Mouse (Mus musculus): ENCODE data around the gene Pheta1. TPM values are rescaled to one million over a fixed set of nuclear protein-coding genes. Genes with fewer than 3 reads are reported as not detected.

The Pheta1 gene
- total RNA-seq (2021) = 10 to 100 TPM; 12.8 to 13.6 TPM
- long read RNA-seq, experiment 1, transcript Pheta1-201 (4 exons, 2,368 nt) = major isoform, 19 of 26 reads
- long read RNA-seq, experiment 1, partial matches to known transcripts = 2 of 26 reads
- long read RNA-seq, experiment 1, other reads (novel, unspliced or antisense) = 5 of 26 reads
- long read RNA-seq, experiment 2, transcript Pheta1-203 (3 exons, 2,335 nt) = minor isoform, 5 of 50 reads
- long read RNA-seq, experiment 2, transcript Pheta1-201 (4 exons, 2,368 nt) = major isoform, 32 of 50 reads
- long read RNA-seq, experiment 2, partial matches to known transcripts = 11 of 50 reads
- long read RNA-seq, experiment 2, other reads (novel, unspliced or antisense) = 2 of 50 reads

GRCm38 (mm10) chr5:121848743-121849142 is at the start of gene Pheta1:
Pheta1 (plus strand) TSS chr5:121848984.
- peak; percentile 83 to 88 for DNase-seq (ENCODE audit: low spot score in 2 of 2)

GRCm38 (mm10) chr5:121807186-121807585 is 41.6 kb upstream of the Pheta1 start:
- no peak for DNase-seq (ENCODE audit: low spot score in 2 of 2)

GRCm38 (mm10) chr5:121808202-121808601 is 40.6 kb upstream of the Pheta1 start:
- DNase-seq (ENCODE audit: low spot score in 2 of 2) = no peak

GRCm38 (mm10) chr5:121809667-121810224 is 39.0 kb upstream of the Pheta1 start:
- no peak for DNase-seq (ENCODE audit: low spot score in 2 of 2)

- DNase-seq (ENCODE audit: low spot score in 2 of 2) = no peak
Measured at GRCm38 (mm10) chr5:121810331-121811151, 38.2 kb upstream of the Pheta1 start.

GRCm38 (mm10) chr5:121811485-121811931 is 37.3 kb upstream of the Pheta1 start:
- no peak for DNase-seq (ENCODE audit: low spot score in 2 of 2)

- no peak for DNase-seq (ENCODE audit: low spot score in 2 of 2)
Measured at GRCm38 (mm10) chr5:121812526-121813243, 36.1 kb upstream of the Pheta1 start.

GRCm38 (mm10) chr5:121813744-121814143 is 35.0 kb upstream of the Pheta1 start:
- DNase-seq (ENCODE audit: low spot score in 2 of 2) = no peak

- no peak for DNase-seq (ENCODE audit: low spot score in 2 of 2)
Measured at GRCm38 (mm10) chr5:121815067-121815466, 33.7 kb upstream of the Pheta1 start.

GRCm38 (mm10) chr5:121815867-121816380 is 32.9 kb upstream of the Pheta1 start:
- DNase-seq (ENCODE audit: low spot score in 2 of 2) = no peak

- DNase-seq (ENCODE audit: low spot score in 2 of 2) = no peak
Measured at GRCm38 (mm10) chr5:121816611-121817010, 32.2 kb upstream of the Pheta1 start.

GRCm38 (mm10) chr5:121817551-121817950 is 31.2 kb upstream of the Pheta1 start:
- no peak for DNase-seq (ENCODE audit: low spot score in 2 of 2)

GRCm38 (mm10) chr5:121818401-121818800 is 30.4 kb upstream of the Pheta1 start:
- DNase-seq (ENCODE audit: low spot score in 2 of 2) = no peak

- DNase-seq (ENCODE audit: low spot score in 2 of 2) = no peak
Measured at GRCm38 (mm10) chr5:121818862-121819261, 29.9 kb upstream of the Pheta1 start.

- no peak for DNase-seq (ENCODE audit: low spot score in 2 of 2)
Measured at GRCm38 (mm10) chr5:121819559-121819958, 29.2 kb upstream of the Pheta1 start.

GRCm38 (mm10) chr5:121820161-121820560 is 28.6 kb upstream of the Pheta1 start:
- DNase-seq (ENCODE audit: low spot score in 2 of 2) = no peak

GRCm38 (mm10) chr5:121820657-121821056 is 28.1 kb upstream of the Pheta1 start:
- no peak for DNase-seq (ENCODE audit: low spot score in 2 of 2)

GRCm38 (mm10) chr5:121821116-121821515 is 27.7 kb upstream of the Pheta1 start:
- no peak for DNase-seq (ENCODE audit: low spot score in 2 of 2)

GRCm38 (mm10) chr5:121821552-121821951 is 27.2 kb upstream of the Pheta1 start:
- no peak for DNase-seq (ENCODE audit: low spot score in 2 of 2)

GRCm38 (mm10) chr5:121822786-121823505 is 25.8 kb upstream of the Pheta1 start:
- DNase-seq (ENCODE audit: low spot score in 2 of 2) = no peak
